Mouse (Mus musculus) embryonic stem cell, embryonic (primary cell): ENCODE data around the gene Fbxo24.

Experiments used
- CTCF ChIA-PET, 4 experiments: fragments of 300-600 bp in 2 of 4; fragments of 350-600 bp in 2 of 4; sonication (Branson Sonifier 250); formaldehyde crosslinking; loops; one replicate each; lab custom pipeline; 2022; ENCODE audit warnings: inconsistent platforms in 2 of 4; lab: Charles Lee
- POLR2A ChIA-PET, 4 experiments: fragments of 300-600 bp in 2 of 4; fragments of 350-600 bp in 2 of 4; sonication (Branson Sonifier 250); formaldehyde crosslinking; loops; one replicate each; lab custom pipeline; 2022; ENCODE audit warnings: antibody characterized with exemption in 4 of 4, inconsistent platforms in 1 of 4; lab: Charles Lee

The Fbxo24 gene

GRCm38 (mm10) chr5:137629906-137630545 lies 1.2 kb upstream of the Fbxo24 start:
- ChIA-PET POLR2A (interaction anchor here (0.6 to 13.0 kb wide), 41 partner anchors 9 to 558 kb away, joined by 3 to 163 read pairs (median 7); partner anchors contain the start of genes Sap25 (in 4 of the 4), Mospd3 (in 3 of the 4), Pcolce (in 3 of the 4) and Pop7 (in 2 of the 4)), CTCF (interaction anchor here (0.9 to 5.1 kb wide), 10 partner anchors 11 to 30 kb away, joined by 3 to 70 read pairs (median 6); partner anchors contain the start of genes Sap25 (in 4 of the 4) and Pcolce (in 1 of the 4))

GRCm38 (mm10) chr5:137629306-137629721 lies 512 bp upstream of the Fbxo24 start:
- POLR2A ChIA-PET, result interaction anchor here in 3 of 4 experiments (0.5 to 13.0 kb wide), 23 partner anchors 8 to 681 kb away, joined by 3 to 163 read pairs (median 8); partner anchors contain the start of genes Pcolce (in 3 of the 3), Sap25 (in 3 of the 3), Pop7 (in 2 of the 3) and Irs3 (in 1 of the 3)
- CTCF ChIA-PET, result interaction anchor here in 3 of 4 experiments (0.5 to 5.1 kb wide), 8 partner anchors 12 to 253 kb away, joined by 3 to 70 read pairs (median 6); partner anchors contain the start of genes Sap25 (in 2 of the 3) and Pcolce (in 1 of the 3)

DNA sequence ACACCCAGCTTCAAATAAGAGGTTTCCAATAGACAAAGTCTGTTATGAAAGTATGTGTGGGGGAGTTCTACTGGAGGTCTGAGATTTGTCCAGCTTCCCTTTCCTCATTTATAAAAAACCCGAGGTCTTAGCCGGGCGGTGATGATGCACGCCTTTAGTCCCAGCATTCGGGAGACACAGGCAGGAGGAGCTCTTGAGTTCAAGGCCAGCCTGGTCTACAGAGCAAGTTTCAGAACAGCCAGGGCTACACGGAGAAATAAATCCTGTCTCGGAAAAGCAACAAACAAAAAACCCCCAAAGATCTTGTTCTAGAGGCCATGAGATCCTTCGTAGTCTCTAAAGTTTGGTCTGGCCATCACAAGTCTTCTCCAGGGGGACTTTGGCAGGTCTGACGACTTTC lies 811 bp downstream of the Fbxo24 start:
- CTCF ChIA-PET, result interaction anchor here (0.5 to 5.1 kb wide), 13 partner anchors 13 to 1393 kb away, joined by 3 to 70 read pairs (median 4); partner anchors contain the start of genes Sap25 (in 4 of the 4), Epo (in 1 of the 4), Pcolce (in 1 of the 4) and Pop7 (in 1 of the 4)
- POLR2A ChIA-PET, result interaction anchor here in 3 of 4 experiments (0.6 to 13.0 kb wide), 34 partner anchors 7 to 159 kb away, joined by 3 to 163 read pairs (median 6); partner anchors contain the start of genes Pcolce (in 3 of the 3), Pop7 (in 2 of the 3), Sap25 (in 2 of the 3) and Actl6b (in 1 of the 3)

- ChIA-PET CTCF (interaction anchor here in 2 of 4 experiments (0.6 to 1.2 kb wide), 5 partner anchors 18 to 534 kb away, joined by 3 to 5 read pairs (median 3); no protein-coding TSS in a partner anchor), POLR2A (interaction anchor here in 3 of 4 experiments (0.6 to 13.0 kb wide), 11 partner anchors 10 to 291 kb away, joined by 3 to 163 read pairs (median 3); partner anchors contain the start of genes Pcolce (in 2 of the 3), Sap25 (in 2 of the 3) and Irs3 (in 1 of the 3))
These were observed 4.8 kb downstream of the Fbxo24 start for GRCm38 (mm10) chr5:137623937-137624530.

DNA sequence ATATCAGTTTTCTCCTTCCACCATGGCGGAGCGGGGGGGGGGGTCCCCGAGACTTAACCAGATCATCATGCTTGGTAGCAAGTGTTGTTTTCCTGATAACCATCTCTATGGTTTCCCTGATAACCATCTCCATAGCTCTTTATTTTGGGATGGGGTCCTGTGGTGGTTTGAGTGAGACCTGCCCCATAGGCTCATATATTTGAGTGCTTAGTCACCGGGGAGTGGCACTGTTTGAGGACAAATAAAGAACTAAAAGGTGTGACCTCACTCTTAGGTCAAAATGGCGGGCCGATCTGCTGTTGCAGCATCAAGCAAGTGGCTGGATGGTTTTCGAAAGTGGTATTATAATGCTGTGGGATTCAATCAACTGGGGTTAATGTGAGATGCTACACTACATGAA lies 13.5 kb downstream of the Fbxo24 start:
- ChIA-PET CTCF (interaction anchor here in 3 of 4 experiments (0.7 to 1.4 kb wide), 3 partner anchors 13 to 1869 kb away, joined by 3 to 4 read pairs (median 4); no protein-coding TSS in a partner anchor), POLR2A (interaction anchor here in 3 of 4 experiments (0.7 to 6.4 kb wide), 11 partner anchors 8 to 145 kb away, joined by 3 to 126 read pairs (median 5); partner anchors contain the start of genes Fbxo24 (in 2 of the 3), Gm20605 (in 2 of the 3), Lrch4 (in 2 of the 3) and Mospd3 (in 1 of the 3))

GRCm38 (mm10) chr5:137614921-137615320 lies 13.9 kb downstream of the Fbxo24 start:
- ChIA-PET CTCF (interaction anchor here in 3 of 4 experiments (0.7 to 1.7 kb wide), 6 partner anchors 9 to 1869 kb away, joined by 3 to 6 read pairs (median 4); no protein-coding TSS in a partner anchor), POLR2A (interaction anchor here in 3 of 4 experiments (0.5 to 6.4 kb wide), 16 partner anchors 8 to 172 kb away, joined by 3 to 126 read pairs (median 4); partner anchors contain the start of genes Fbxo24 (in 2 of the 3), Gm20605 (in 2 of the 3), Lrch4 (in 2 of the 3) and Mospd3 (in 2 of the 3))

DNA sequence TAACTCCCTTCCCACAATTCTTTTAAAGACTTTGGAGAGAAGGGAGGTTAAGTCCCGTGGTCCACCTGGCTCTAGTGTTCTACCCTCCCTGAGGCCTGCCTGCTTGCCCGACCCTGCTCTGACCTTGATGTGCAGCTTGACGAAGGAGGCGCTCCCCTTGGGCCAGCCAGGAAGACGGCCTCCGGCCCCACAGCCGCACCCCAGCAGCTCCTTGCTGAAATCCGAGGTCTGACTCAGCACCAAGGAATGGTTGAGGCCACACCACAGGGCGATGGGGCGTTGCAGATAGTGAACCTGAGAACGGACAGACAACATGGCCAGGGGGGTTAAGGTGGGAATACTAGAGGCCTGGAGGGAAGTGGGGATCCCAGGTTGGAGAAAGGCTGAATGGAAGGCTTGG lies 15.3 kb downstream of the Fbxo24 start, which contains the start of gene Pcolce:
Pcolce (minus strand) TSS at position 235 of the 400 bp plus-strand sequence.
- ChIA-PET CTCF (interaction anchor here (0.6 to 1.7 kb wide), 17 partner anchors 8 to 604 kb away, joined by 3 to 6 read pairs (median 3); partner anchors contain the start of genes Fbxo24 (in 1 of the 4), Lrch4 (in 1 of the 4), Pop7 (in 1 of the 4) and Sap25 (in 1 of the 4)), POLR2A (interaction anchor here (0.6 to 6.4 kb wide), 30 partner anchors 8 to 672 kb away, joined by 3 to 126 read pairs (median 4); partner anchors contain the start of genes Fbxo24 (in 3 of the 4), Gm20605 (in 3 of the 4), Lrch4 (in 3 of the 4) and Mospd3 (in 2 of the 4))

GRCm38 (mm10) chr5:137613076-137613475 lies 15.7 kb downstream of the Fbxo24 start:
- POLR2A ChIA-PET, result interaction anchor here (0.6 to 6.4 kb wide), 29 partner anchors 9 to 672 kb away, joined by 3 to 126 read pairs (median 4); partner anchors contain the start of genes Fbxo24 (in 3 of the 4), Gm20605 (in 3 of the 4), Lrch4 (in 3 of the 4) and Mospd3 (in 2 of the 4)
- CTCF ChIA-PET, result interaction anchor here (0.6 to 1.7 kb wide), 15 partner anchors 14 to 603 kb away, joined by 3 to 6 read pairs (median 3); partner anchors contain the start of genes Fbxo24 (in 1 of the 4), Lrch4 (in 1 of the 4), Pop7 (in 1 of the 4) and Sap25 (in 1 of the 4)

GRCm38 (mm10) chr5:137611245-137611602 lies 17.6 kb downstream of the Fbxo24 start:
- ChIA-PET POLR2A (interaction anchor here in 3 of 4 experiments (0.6 to 6.4 kb wide), 20 partner anchors 9 to 559 kb away, joined by 3 to 126 read pairs (median 4); partner anchors contain the start of genes Pop7 (in 3 of the 3), Fbxo24 (in 2 of the 3), Gm20605 (in 2 of the 3) and Lrch4 (in 2 of the 3)), CTCF (interaction anchor here (0.5 to 1.8 kb wide), 9 partner anchors 11 to 141 kb away, joined by 3 to 9 read pairs (median 4); partner anchors contain the start of genes Sap25 (in 2 of the 4) and Pop7 (in 1 of the 4))

- POLR2A ChIA-PET, result interaction anchor here in 3 of 4 experiments (0.6 to 6.4 kb wide), 19 partner anchors 8 to 560 kb away, joined by 3 to 126 read pairs (median 4); partner anchors contain the start of genes Pop7 (in 3 of the 3), Fbxo24 (in 2 of the 3), Gm20605 (in 2 of the 3) and Lrch4 (in 2 of the 3)
- CTCF ChIA-PET, result interaction anchor here (0.6 to 1.8 kb wide), 8 partner anchors 10 to 142 kb away, joined by 3 to 9 read pairs (median 4); partner anchors contain the start of genes Sap25 (in 2 of the 4) and Pop7 (in 1 of the 4)
These were observed 18.1 kb downstream of the Fbxo24 start for GRCm38 (mm10) chr5:137610548-137611244.

GRCm38 (mm10) chr5:137610056-137610455 lies 18.7 kb downstream of the Fbxo24 start:
- ChIA-PET CTCF (interaction anchor here in 1 of 4 experiments (1.6 kb wide), 2 partner anchors 31 to 108 kb away, joined by 7 to 9 read pairs; partner anchors contain the start of genes Pop7 and Sap25), POLR2A (interaction anchor here in 2 of 4 experiments (0.9 to 6.4 kb wide), 11 partner anchors 9 to 108 kb away, joined by 3 to 126 read pairs (median 10); partner anchors contain the start of genes Fbxo24 (in 2 of the 2), Gm20605 (in 2 of the 2), Lrch4 (in 2 of the 2) and Mospd3 (in 1 of the 2))

- POLR2A ChIA-PET, result interaction anchor here (0.6 to 3.3 kb wide), 25 partner anchors 9 to 315 kb away, joined by 3 to 20 read pairs (median 4); partner anchors contain the start of genes Sap25 (in 2 of the 4), Fbxo24 (in 1 of the 4), Gm20605 (in 1 of the 4) and Lrch4 (in 1 of the 4)
- CTCF ChIA-PET, result interaction anchor here in 3 of 4 experiments (0.6 to 1.3 kb wide), 5 partner anchors 23 to 321 kb away, joined by 3 to 6 read pairs (median 3); partner anchors contain the start of gene Sap25 (in 1 of the 3)
These were observed 19.5 kb downstream of the Fbxo24 start for GRCm38 (mm10) chr5:137609292-137609691.

GRCm38 (mm10) chr5:137608654-137609190 lies 20.1 kb downstream of the Fbxo24 start:
- ChIA-PET POLR2A (interaction anchor here (0.5 to 3.3 kb wide), 26 partner anchors 8 to 177 kb away, joined by 3 to 20 read pairs (median 4); partner anchors contain the start of genes Sap25 (in 2 of the 4), Fbxo24 (in 1 of the 4), Gm20605 (in 1 of the 4) and Irs3 (in 1 of the 4)), CTCF (interaction anchor here in 2 of 4 experiments (0.9 to 1.3 kb wide), 4 partner anchors 22 to 48 kb away, joined by 3 to 4 read pairs (median 3); partner anchors contain the start of genes Sap25 (in 1 of the 2) and Tfr2 (in 1 of the 2))

- POLR2A ChIA-PET, result interaction anchor here (0.5 to 3.3 kb wide), 23 partner anchors 8 to 552 kb away, joined by 3 to 20 read pairs (median 5); partner anchors contain the start of genes Fbxo24 (in 1 of the 4), Gm20605 (in 1 of the 4), Irs3 (in 1 of the 4) and Lrch4 (in 1 of the 4)
- CTCF ChIA-PET, result interaction anchor here in 2 of 4 experiments (0.6 to 1.3 kb wide), 3 partner anchors 22 to 49 kb away, joined by 3 read pairs; partner anchors contain the start of gene Tfr2 (in 1 of the 2)
These were observed 20.7 kb downstream of the Fbxo24 start for GRCm38 (mm10) chr5:137607860-137608653.
